Mouse (Mus musculus): ENCODE data around the gene Zzz3.

Gene Zzz3

DNA sequence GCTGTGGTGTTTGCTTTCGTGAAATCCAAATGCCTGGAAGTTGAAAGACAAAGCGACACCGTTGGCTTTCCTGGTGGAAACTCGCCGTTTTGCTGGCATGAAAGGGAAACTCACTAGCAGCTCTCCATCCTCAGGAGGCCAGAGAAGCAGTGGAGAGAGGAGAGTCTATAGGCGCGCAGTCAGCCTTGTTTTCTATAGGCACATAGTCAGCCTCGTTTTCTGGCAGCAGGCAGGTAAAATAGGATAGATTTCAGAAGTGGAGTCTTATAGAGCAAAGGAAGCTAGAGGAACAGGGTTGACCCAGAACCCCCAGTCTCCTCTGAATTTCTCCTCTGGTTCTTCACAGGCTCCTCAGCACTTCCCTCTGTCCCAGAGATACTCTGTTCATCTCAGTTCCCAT is 72.8 kb downstream of the Zzz3 start:
- no peak for DNase-seq

DNA sequence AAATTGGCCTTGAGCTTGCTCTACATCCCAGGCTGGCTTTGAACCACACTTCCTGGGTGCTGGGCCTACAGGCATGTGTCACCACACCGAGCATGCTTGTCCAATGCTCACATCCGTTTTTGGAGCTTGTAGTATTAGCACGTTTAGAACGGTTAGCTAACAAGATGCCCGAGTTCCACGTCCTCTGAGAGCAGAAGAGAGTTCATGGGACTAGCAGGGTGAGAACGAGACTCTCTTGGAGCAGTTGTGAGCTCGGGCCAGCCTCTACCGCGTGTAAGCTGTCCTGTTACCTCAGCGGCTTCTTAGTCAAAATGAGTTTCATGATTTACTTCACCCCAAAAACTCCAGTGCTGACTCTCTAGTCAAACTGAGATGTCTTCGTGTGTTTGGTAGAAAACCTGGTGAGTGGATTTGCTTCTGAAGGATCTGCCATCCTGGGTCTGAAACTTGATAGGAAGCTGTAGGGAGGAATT is 73.3 kb downstream of the Zzz3 start:
- DNase-seq = no peak

DNA sequence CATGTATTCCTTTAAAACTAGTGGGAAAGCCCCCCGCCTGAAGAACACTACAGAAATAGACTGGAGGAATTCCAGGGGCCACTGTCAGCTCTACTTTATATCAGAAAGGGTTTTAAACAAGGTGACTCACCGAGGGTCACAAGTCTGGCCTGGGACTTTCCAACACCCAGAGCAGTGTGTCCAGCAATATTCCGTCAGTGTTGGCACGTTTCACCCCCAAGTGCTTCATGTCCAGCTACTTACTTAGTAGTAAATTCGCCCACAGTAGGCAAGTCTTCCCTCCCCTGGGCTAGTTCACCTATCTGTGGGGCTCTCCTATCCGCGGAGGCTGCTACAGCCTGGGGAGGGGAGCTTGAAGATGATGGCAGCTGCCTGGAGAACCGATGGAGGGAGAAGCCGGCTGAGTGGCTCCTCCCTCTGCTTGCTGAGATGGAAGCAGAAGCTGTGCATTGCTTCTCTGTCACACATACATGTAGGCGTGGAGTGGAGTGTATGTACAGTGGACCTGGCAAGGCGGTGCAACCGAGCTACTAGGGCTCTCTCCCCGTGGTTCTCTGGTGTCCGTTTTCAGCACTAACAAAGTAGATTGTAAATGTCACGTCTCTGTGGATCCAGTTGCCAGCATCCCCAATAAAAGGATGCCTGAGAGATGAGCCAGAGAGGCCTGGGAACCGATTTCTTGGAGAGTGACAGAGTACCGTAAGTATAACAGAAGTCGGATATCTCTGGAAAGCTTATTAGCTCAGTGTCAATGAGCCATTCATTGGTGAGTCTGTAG is 74.3 kb downstream of the Zzz3 start:
- no peak for DNase-seq

DNA sequence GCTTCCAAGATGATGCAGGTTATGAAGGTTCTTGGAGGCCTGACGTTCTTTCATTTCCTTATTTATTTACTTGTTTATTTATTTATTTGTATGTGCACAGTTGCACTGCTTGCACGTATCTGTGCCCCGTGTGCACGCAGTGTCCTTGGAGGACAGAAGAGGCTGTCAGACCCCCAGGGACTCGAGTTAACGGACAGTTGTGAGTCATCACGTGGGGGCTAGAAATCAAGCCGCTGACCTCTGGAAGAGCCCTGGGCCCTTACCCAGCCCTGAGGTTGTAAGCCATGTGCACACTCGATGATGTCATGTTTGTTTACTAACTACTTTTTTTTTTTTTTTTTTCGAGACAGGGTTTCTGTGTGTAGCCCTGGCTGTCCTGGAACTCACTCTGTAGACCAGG is 75.1 kb downstream of the Zzz3 start:
- no peak for DNase-seq

DNA sequence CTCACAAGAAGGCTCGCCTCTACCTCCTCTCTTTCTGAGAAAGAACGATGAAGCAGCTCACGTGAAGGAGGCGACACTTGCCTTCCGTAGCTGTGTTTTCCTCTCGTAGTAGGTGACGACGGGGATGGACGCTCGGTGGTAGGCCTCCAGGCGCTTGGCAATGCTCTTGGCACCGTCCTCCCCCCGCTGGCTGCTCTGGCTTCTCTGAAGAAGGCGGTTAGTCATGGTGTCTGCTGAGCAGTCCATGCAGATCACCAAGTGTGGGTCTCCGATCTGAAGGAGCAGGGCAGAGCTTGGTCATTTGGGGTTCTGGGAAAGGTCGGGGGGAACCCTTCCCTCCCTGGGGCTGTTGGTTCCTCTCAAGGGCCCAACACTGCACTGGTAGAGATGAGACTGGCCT is 77.4 kb downstream of the Zzz3 start:
- no peak for DNase-seq

DNA sequence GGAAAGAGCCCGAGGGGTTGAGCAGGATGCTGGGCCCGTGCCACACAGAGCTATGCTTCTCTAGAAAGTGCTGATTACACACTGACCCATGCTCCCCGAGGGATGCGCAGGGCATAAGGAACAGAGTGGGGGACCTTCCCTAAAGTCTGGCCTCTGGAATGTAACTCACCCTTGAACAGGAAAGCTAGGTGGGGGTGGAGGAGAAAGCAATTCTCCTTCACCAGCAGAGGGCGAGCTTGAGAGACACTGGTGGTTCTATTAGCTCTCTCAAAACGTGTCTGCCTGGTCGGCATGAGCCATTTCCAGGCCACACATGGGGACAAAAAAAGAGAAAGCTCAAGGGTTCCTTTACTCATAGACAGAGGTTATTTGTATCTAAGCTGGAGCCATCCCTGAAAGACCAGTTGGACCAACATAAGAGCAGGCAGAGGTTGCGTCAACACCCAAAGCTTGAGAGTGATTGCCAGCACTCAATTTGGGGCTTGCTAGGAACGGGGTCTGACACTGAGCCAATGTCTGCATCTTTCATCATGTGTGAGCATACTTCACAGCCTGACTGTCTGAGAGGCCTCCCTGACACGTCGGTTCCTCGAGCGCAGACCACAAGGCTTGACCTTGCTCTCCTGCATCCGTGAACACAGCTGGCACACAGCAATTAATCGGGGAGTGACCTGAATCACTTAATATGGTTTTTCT is 79.5 kb downstream of the Zzz3 start:
- DNase-seq = peak; percentile 35

DNA sequence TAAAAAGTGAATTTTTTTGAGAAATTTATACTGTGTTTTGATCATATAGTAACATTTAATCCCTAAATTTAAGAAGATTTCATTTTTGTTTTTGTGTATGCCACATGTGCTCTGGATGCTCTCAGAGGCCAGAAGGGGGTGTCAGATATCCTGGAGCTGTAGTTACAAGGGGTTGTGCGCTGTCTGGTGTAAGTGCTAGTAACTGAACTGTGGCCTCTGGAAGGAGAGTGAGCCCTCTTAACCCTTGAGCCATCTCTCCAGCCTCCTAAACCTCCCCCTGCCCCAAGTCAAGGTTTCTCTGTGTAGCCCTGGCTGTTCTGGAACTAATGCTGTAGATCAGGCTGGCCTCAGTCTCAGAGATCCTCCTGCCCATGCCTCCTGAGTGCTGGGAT is 80.0 kb downstream of the Zzz3 start:
- DNase-seq = no peak

DNA sequence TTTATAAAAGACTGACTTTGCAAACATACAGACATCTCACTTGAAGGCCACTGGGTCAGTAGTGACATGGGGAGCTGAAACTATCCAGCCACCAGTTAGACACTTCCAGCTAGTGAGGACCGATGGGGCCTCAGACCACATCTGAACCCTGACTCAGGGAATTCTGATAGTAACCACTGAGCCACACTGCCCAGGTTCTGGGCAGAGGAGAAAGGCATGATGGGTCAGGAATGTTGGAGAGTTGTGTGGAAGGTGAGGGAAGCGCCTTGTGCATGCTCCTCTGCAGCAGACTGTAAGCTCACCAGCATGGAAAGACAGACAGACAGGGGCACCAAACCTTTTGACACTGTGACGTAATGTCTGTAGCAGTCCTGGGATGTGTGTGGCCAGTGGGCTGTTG is 80.6 kb downstream of the Zzz3 start:
- DNase-seq = no peak

DNA sequence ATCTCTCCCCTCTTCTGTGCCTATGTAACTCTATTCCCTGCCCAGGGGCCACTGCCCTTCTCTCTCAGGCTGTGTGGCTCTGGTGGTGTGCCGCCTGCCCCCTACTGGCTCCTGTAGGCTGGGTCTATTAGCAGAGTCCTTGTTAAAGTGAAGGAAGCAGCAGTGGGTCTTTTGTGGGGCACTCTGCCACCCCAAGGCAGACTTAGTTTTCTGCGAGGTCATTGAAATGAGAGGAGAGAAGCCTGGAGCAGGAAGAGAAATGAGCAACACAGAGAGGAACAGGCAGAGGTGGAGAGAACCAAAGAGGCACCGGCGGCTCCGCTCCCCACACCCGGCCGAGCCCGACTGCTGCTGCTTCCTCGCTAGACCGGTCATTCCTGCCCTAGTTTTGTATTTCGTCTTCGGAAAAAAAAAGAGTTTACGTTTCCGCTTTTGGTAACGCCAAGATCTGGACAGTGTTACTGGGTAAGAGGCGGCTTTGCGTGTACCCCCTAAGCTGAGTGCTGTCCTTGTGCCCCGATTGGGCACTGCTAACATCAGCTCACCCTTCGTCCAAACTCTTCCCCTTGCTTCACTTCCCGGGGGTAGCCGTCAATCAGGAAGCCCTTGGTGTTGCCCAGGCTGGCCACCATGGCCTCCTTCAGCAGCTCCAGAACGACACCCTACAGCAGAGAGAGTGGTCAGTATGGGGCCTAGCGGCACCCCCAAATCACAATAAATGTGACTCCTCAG is 82.7 kb downstream of the Zzz3 start:
- peak; percentile 79 for DNase-seq

DNA sequence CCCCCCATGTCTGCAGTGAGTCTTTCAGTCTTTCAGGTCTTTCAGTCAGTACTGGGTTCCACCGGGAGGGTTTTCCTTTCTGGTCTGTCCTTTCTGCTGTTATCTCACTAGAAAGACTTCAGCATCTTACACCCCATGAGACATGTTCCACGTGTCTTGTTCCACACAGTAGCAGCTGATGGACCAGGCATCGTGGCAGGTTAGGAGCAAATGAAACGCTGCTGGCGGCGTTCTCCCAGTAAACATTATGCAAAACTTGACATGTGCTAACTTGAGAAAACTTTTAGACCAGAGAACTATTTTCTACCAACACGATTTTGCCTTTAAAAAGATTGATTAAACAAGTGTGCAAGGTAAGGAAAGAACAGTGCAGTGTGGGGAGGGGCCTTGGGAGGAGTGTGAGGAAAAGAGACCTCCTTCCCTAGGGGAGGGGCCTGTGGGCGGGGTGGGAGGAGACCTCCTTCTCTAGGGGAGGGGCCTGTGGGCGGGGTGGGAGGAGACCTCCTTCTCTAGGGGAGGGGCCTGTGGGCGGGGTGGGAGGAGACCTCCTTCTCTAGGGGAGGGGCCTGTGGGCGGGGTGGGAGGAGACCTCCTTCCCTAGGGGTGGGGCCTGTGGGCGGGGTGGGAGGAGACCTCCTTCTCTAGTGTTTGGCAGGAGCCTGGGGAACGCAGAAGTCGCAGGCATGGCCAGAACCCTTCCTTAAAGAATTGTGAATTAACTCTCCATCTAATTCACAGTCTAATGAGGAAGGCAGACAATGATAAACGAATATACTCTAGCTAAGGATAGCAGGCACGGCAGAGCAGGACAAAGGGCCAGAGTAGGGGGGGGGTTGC is 83.5 kb downstream of the Zzz3 start:
- peak; percentile 46 for DNase-seq

DNA sequence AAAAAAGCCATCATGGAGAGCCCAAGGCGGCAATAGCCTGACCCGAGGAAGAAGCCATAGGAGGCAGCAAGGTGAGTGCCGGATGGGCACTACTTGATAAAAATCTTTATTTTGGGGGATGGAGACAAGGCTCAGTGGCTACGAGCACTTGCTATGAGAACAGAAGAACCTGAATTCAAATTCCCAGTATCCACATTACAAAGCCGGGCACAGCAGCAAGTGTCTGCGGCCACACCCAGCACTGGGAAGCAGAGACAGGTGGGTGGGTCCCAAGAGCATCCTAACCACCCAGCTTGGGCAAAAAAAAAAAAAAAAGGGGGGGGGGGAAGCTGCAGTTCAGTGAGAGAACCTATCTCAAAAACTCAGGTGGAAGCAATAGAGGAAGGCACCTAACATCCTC is 85.1 kb downstream of the Zzz3 start:
- DNase-seq = no peak

DNA sequence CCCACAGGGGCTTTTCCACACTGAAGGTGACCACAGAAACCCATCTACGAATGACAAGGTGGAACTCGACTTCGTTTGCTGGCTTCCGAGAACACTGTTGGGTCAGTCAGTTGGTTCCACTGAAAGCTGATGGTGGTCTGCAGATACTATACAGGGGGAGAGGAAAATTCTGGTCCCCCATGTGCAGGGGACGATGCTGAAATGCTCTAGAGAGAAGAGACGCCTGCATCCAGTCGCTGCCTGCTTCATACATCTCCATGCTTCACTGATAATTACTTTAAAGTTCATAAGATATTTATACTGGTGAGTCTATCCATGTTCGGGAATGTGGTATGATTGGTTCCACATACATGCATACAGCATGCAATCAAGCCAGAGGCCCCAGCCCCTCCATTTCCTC is 86.9 kb downstream of the Zzz3 start:
- no peak for DNase-seq

DNA sequence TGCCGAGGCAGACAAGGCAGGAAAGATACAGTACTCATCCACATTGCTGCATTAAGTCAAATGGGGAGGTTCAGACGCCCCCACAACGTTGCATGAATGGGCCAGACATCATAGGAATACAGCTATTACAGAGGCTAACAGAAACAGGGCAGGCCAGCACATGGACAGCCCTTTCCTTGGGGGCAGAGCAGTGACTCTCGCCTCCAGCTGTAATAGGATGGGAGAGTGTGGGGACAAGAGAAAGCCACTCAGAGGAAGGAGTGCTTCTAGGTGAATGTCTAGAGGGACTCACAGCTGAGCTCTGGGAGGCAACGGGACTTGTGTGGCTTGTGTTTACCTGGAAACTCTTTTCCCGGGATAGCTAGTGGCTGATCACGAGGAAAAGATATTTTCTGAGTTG is 88.5 kb downstream of the Zzz3 start:
- DNase-seq = no peak

DNA sequence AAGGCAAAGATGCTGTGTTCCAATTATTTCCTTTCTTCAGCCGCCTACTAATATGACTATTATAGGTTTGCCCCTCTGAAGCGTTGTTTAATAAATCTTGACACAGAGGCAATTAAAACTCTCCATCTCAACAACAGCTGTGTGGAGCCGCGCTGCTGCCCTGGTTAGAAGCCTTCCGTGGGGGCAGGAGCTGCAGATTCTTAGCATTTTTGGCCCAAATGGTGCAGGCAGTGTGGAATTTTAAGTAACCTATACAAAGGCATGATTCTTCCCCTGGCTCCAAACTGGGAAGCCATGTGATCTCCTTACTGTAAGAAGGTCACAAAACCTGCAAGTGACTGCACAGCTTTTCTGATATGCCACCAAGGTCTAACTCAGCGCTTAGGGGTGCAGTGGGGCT is 88.9 kb downstream of the Zzz3 start:
- no peak for DNase-seq

DNA sequence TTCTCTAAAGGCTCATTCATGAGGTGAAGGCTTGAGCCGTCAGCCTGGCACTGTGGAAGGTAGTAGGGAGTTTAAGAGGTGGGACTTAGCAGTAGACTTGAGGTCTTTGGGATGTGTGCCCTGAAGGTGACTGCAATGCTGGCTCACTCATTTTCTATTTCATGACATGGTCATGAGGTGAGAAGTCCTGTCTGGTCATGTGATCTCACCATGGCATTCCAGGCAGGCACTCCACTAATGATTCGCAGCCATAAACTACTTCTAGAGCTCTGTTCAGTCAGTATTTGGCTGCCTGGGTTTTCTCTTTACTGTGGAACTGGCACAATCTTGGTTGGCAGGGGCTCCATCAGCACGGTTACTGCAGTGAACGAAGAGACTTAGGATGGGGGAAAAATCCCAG is 93.7 kb downstream of the Zzz3 start:
- no peak for DNase-seq

DNA sequence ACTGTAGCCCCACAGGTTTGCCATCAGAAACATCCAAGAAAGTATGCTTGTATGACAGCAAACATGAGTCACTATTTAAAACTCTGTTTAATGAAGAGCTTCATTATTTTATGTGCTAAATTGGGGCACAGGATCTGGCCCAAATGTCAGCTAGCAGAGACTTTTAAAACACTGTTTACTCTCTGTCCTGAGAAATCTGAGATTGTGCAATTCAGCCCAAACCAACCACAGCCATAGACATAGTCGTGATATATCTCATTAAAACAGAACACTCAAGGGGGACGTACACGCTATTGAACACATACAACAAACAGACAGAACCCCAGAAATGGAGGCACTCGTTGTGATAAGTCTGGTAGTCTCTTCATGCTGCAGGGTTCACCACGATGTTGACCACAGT is 95.2 kb downstream of the Zzz3 start:
- no peak for DNase-seq

DNA sequence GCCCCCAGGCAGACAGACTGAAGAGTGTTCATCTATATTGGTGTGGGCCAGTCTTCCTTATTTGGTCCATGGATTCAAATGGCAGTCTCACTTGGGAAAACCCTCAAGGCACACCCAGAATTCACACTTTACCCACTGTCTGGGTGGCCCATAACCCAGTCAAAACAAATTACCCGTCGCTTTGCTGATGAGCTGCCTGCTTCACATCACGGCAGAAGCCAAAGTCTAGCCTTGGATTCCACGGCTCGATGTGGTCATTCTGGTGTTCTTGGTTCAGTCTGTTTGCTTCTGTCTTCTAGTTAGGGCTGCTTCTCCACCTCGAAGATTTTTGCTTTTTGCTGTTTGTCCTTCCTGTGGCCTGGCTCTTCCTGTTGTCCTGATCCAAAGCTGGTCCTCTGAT is 97.0 kb downstream of the Zzz3 start:
- no peak for DNase-seq

DNA sequence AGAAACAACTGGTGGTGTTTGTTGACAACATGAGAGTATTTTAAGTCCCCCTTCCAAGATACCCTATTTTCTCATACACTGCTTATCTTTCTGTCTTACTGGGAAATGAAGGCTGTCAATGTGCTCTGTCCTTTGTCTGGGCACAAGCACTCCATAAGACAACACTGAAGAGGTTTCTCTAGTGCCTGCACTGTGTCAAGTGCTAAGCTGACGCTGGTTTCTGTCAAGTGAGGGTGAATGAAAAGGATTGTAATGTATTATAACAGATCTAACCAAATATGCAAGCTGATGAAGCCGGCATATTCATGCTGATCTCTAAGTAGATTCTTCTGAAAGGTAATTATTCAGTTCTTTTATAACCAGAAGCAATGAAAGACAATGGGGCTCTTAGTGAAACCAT is 98.5 kb downstream of the Zzz3 start:
- DNase-seq = no peak

DNA sequence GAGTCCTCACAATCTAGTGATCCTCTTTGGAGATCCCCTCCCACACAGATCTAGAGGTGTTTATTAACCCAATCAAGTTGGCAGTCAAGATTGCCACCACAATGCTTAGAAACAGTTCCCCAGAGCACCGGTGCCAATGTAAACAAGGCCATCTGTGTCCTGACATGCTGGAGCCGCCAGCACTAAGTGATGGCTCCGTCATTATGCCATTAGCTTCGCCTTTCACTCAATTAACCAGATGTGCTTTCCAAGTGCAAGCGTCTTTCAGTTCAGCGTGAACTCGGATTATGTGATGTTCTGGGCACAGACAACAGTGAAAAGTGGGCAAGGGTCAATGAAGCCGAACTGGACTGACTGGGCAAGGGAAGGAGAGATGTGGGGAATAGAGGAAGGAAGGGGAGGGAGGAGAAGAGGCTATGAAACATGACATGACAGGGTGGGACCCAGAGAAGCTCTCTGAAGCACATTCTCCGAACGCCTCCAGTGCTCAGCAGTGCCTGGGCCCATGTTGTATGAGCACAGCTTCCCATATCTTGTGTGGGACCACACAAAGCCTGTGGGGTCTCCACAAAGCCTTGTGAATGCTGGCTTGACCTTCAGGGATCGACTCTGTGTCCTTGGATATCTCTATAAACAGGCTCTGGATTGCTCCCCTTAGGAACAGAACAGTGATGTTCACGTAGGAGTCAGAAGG is 99.5 kb downstream of the Zzz3 start:
- no peak for DNase-seq

DNA sequence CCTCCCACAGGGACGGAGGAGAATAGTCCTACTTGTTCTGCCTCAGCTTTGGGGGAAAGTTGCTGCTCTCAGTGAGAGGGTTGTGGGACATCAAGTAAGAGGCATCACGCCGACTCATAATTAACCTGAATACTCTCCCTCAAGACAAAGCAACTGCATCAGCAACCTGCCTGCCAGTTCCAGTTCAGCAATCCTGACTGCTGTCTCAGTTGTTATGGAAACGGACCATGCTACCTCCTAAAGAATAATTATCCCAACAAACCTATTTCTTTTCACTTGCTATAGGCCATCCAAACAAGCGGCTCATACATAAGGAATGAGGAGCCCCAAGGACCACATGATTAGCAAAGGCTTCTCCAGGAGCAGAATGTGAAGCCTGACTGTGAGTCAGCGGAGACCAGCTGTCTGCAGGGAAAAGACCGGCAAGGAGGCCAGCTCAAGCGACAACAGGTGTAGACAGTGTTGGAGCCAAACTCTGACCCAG is 100.2 kb downstream of the Zzz3 start:
- no peak for DNase-seq

DNA sequence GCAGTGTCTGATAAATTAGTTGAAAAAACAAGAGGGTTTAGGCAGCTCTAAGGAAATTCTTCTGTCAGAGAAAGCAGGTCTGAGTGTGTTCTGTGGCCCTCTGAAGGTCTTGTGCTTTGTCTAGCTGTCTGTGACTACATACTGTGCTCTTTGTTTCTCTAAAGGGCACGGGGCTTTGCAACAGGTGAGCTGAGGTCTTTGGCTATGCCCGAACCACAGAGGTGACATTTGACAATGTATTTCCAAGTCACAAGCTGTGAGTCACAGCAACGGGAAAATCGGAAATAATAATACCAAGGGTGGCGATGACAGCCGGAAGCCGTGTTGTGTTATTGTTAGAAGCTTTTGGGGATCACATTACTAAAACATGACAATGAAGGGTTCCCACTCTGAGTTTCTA is 101.8 kb downstream of the Zzz3 start:
- no peak for DNase-seq

DNA sequence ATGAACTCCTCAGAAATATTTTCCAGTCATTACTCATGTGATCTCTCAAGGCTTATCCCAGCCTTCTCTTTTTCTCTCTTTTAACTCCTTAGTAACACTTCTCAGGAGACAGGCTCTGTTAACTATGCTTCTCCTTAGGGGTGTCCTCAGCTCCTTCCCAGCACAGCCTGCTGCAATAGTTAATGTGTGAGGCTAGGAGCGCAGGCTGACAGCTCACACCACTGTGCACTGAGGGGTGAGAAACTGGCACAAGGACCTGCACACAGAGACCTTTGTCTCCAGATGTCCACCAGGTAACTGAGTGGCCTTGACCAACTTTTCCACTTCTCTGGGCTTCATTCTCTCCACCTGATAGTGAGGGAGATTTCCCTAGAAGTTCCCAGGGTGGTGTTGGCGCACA is 102.6 kb downstream of the Zzz3 start:
- DNase-seq = no peak
